Mouse (Mus musculus) heart, adult 2 months (tissue): ENCODE measurements around the gene Prkci.

Source experiments
- EP300 ChIP-seq: fragments of 200-500 bp; IDR thresholded peaks from 2 replicates; pipeline ENCODE4 v1.6.1; 2011; ENCODE audit warnings: low read depth, low read length, control low read depth; ENCODE audit not compliant: insufficient read depth
- POLR2A ChIP-seq: fragments of 200-500 bp; IDR thresholded peaks from 2 replicates; pipeline ENCODE4 v1.6.1; 2011; ENCODE audit warnings: mild to moderate bottlenecking, low read depth, low read length, control low read depth; ENCODE audit not compliant: insufficient read depth

GRCm38 (mm10) chr3:31019793-31020447 is 24.4 kb downstream of the Prkci start:
- TF ChIP-seq POLR2A (no peak), EP300 (no peak)
